Mouse (Mus musculus): ENCODE results near the gene Wwc1.

Gene Wwc1

DNA sequence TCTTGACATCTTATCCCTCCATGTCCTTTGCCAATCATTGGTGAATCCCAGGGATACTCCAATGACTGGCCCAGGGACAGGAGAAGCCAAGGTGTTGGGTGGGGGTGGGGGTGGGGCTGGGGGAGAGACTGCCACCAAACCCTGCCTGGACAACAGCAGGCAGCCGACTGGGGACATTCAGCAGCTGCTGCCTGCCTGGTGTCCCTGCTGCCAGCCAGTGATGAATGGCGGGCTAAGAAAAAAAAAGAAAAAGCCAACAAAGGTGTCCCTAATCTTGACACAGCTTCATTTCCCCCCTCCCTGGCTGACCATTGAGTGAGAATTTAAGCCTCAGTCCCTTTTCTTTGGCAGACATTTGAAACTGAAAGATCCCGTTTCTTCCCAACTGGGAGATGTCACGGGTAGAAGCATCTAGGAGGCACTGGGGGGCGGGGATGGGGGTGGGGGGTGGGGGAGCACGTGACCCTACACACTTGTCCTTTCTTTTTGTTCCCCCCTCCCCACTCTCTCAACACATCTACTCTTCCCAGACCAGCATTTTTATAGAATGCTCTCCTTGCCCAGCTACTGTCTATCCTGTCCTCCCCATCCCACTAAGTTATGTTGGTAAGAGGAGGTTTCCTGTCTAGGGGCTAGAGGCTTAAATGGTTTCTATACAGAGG, 7.9 kb downstream of the Wwc1 start:
- DNase-seq (ENCODE audit: low spot score in 2 of 2), result no peak

GRCm38 (mm10) chr11:35970806-35971705, 9.3 kb downstream of the Wwc1 start:
- DNase-seq (ENCODE audit: low spot score in 2 of 2), result no peak

- no peak for DNase-seq (ENCODE audit: low spot score in 2 of 2)
Measured at GRCm38 (mm10) chr11:35968291-35968690, 12.0 kb downstream of the Wwc1 start.

DNA sequence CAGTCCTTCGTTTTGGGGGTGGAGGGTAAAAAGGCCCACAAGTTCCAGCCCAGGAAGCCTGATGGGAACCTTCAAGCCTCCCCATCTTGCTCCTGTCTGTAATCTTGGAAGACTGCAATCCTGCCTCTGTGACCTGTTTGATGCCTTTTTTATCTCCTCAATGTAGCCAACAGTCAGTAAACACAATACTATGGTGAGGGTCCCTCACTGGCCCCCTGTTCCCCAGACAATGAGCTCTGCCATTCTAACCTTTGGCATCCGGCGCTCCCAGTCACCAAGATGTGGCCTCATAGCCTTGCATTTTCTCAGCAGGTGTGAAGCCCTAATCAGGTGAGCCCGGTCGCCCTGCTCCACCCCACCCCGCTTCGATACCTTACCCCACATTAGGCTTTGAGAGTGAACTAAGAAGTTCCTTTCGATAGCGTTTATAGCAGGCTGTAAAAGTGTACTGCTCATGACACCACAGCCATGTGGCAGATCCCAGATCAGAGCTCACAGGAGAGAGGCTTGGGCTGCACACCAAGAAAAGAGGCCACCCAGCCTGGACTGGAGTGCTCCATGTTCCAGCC, 16.3 kb downstream of the Wwc1 start:
- no peak for DNase-seq (ENCODE audit: low spot score in 2 of 2)

GRCm38 (mm10) chr11:35963554-35963953, 16.8 kb downstream of the Wwc1 start:
- no peak for DNase-seq (ENCODE audit: low spot score in 2 of 2)

GRCm38 (mm10) chr11:35962431-35962830, 17.9 kb downstream of the Wwc1 start:
- no peak for DNase-seq (ENCODE audit: low spot score in 2 of 2)

DNA sequence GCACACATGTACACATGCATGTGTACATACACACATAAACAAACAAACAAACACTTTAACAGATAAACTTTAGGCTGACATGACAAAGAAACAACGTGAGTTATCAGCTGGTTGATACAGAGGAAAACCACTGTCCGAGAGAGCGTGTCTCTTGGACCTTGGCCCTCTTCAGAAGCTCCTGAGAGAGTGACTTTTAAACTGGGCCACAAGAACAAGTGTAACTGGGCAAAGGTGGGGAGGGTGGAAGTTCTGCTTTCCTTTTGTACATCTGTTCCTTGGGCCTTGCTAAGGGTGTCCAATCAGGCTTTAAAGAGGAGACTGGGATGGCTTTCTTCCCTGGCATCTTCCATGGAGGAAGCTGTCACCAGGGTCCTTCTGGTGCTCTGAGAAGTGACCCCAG, 21.1 kb downstream of the Wwc1 start:
- DNase-seq (ENCODE audit: low spot score in 2 of 2), result no peak

DNA sequence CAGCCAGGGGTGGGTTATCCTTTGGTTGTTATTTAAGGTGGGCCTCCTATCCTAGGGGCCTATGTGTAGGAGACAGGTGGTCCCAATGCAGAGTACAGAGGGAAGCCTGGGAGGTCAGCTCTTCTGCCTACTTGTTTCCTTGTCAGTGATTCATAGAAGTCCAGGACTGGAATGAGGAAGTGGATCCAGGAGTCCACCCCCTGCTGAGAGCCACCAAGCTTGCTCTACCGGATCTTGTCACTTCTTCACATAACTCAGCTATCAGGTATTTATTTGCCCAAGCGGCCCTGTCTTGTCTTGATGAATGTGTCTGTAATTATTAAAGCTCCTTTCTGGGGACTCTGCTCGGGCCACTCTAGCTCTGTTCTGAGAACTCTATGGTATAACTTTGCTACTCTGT, 24.8 kb downstream of the Wwc1 start:
- DNase-seq (ENCODE audit: low spot score in 2 of 2), result no peak

DNA sequence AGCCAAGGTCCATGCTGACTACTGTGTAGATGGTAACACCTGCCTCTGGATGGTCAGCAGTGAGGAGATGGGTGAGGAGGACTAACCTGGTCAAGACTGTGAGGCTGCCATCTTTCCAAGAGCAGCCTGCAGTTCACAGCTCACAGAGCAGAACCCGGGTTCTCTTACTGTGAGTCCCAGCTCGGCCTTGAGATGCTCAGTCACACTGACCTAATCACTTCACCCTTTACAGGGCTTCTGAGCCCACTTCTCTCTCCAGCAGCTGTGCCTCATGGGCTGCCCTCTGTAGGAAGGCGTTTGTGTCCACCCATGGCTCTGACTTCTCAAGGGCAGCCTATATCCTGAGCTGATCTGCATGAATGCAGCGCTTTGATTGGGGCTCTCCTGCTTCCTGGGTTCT, 27.1 kb downstream of the Wwc1 start:
- DNase-seq (ENCODE audit: low spot score in 2 of 2), result no peak

GRCm38 (mm10) chr11:35951727-35952065, 28.6 kb downstream of the Wwc1 start:
- DNase-seq (ENCODE audit: low spot score in 2 of 2), result no peak

GRCm38 (mm10) chr11:35951058-35951726, 29.1 kb downstream of the Wwc1 start:
- no peak for DNase-seq (ENCODE audit: low spot score in 2 of 2)

DNA sequence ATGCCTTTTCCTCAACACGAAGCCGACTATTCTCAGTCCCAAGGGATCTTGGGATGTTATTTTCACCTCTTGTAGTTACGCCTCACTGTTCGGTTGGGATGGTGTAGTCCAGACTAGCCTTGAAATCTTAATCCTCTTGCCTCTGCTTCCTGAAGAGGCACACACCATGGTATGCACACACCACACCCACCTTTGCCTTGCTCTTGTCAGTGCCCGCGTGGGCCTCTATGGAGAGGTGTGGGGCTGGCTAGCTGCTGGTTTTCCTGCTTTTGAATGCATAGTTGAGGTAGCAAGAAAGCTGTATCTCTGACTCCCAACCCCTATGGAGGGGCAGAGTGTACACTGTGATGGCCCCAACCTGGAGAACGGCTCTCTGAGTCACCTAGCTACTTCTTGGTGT, 29.9 kb downstream of the Wwc1 start:
- DNase-seq (ENCODE audit: low spot score in 2 of 2), result no peak

DNA sequence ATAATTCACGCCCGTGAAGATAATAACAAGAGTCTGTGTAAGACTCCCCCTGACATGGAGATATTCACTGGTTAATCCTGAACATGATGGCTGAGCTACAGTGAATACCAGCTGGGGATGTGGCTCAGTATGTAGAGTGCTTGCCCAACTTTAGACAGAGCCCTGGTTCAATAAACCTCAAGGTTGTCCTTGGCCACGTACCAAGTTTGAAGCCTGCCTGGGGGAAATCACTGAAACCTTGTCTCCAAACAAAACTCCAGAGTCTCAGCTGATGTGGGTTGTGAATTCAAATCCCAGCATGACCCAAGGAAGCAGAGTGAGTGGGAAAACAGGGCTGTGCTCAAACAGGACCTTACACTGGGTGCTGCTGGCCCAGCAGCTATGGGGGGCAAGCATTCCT, 30.3 kb downstream of the Wwc1 start:
- no peak for DNase-seq (ENCODE audit: low spot score in 2 of 2)

GRCm38 (mm10) chr11:35948457-35948881, 31.9 kb downstream of the Wwc1 start:
- DNase-seq (ENCODE audit: low spot score in 2 of 2), result no peak

- DNase-seq (ENCODE audit: low spot score in 2 of 2), result no peak
Measured at GRCm38 (mm10) chr11:35947944-35948343, 32.4 kb downstream of the Wwc1 start.

GRCm38 (mm10) chr11:35945187-35945586, 35.1 kb downstream of the Wwc1 start:
- DNase-seq (ENCODE audit: low spot score in 2 of 2), result no peak

- no peak for DNase-seq (ENCODE audit: low spot score in 2 of 2)
Measured at GRCm38 (mm10) chr11:35941641-35942040, 38.7 kb downstream of the Wwc1 start.

DNA sequence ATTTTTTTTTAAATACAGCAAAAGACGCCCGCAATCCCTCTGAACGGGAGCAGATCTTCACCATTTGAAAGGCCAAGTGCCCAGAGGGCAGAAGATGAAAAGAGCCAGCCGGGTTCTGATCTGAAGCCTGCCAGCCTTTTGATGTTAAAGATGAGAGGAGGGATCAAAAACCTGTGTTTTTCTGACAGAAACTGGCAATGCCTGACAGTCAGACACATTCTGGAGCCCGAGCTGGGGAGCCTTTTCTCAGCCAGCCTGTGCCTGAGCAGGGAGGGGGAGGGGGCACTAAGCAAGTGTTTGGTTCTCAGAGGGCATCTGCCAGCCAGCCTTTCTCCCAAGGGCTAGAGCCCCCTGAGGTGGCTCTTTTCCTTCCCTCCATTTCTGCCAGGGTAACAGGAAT, 39.3 kb downstream of the Wwc1 start:
- no peak for DNase-seq (ENCODE audit: low spot score in 2 of 2)

GRCm38 (mm10) chr11:35938790-35939385, 41.4 kb downstream of the Wwc1 start:
- DNase-seq (ENCODE audit: low spot score in 2 of 2), result no peak

DNA sequence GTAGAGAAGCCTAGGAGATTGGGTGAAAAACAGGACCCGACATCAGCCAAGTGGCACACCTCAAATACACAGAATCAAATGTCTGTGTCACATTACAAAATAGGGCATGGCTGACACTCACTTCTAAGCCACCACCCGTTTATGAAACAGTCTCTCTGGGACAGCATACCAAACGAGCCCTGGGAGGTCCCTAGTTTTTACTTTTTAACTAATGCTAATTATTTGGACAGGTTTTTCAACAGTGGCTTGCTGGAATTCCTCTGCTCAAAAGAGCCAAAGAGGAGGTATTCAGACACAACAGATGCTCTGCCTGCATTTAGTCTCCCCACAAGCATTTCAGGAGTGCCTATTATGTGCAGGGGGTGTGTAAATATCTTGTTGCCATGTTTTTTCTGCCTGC, 44.7 kb downstream of the Wwc1 start:
- no peak for DNase-seq (ENCODE audit: low spot score in 2 of 2)

GRCm38 (mm10) chr11:35935133-35935532, 45.2 kb downstream of the Wwc1 start:
- DNase-seq (ENCODE audit: low spot score in 2 of 2), result no peak

Measured in thymus, postnatal 10 days (tissue).